Mouse (Mus musculus): ENCODE results near the gene Hdac7.
"Not testable (repeated sequence)": the region's sequence is repeated elsewhere in the genome, so short reads cannot be mapped to it uniquely, and the experiment has no call there.

Hdac7 gene

GRCm38 (mm10) chr15:97844037-97845034 is at the start of gene Hdac7:
Gene Hdac7, minus strand, starts transcription at chr15:97844502.
- in situ Hi-C loops (cut with MboI, MseI), result loop anchor here (5.0 to 10.0 kb wide), 3 partner anchors 380 to 602 kb away; no protein-coding TSS in a partner anchor

GRCm38 (mm10) chr15:97892506-97892905 is 48.2 kb upstream of the Hdac7 start:
- in situ Hi-C loops (cut with MboI, MseI), result no loop called here

GRCm38 (mm10) chr15:97890450-97890849 is 46.1 kb upstream of the Hdac7 start:
- in situ Hi-C loops (cut with MboI, MseI), result no loop called here

- in situ Hi-C loops (cut with MboI, MseI), result no loop called here
Measured at GRCm38 (mm10) chr15:97890017-97890416, 45.7 kb upstream of the Hdac7 start.

GRCm38 (mm10) chr15:97887541-97888016 is 43.3 kb upstream of the Hdac7 start:
- in situ Hi-C loops (cut with MboI, MseI), result no loop called here

GRCm38 (mm10) chr15:97881423-97881822 is 37.1 kb upstream of the Hdac7 start:
- in situ Hi-C loops (cut with MboI, MseI), result no loop called here

GRCm38 (mm10) chr15:97880441-97880840 is 36.1 kb upstream of the Hdac7 start:
- in situ Hi-C loops (cut with MboI, MseI), result no loop called here

GRCm38 (mm10) chr15:97878696-97879328 is 34.5 kb upstream of the Hdac7 start:
- in situ Hi-C loops (cut with MboI, MseI), result no loop called here

- in situ Hi-C loops (cut with MboI, MseI), result no loop called here
Measured at GRCm38 (mm10) chr15:97875784-97876183, 31.5 kb upstream of the Hdac7 start.

GRCm38 (mm10) chr15:97873717-97874116 is 29.4 kb upstream of the Hdac7 start:
- in situ Hi-C loops (cut with MboI, MseI), result no loop called here

GRCm38 (mm10) chr15:97872161-97872560 is 27.9 kb upstream of the Hdac7 start:
- in situ Hi-C loops (cut with MboI, MseI), result no loop called here

- in situ Hi-C loops (cut with MboI, MseI), result no loop called here
Measured at GRCm38 (mm10) chr15:97871055-97872030, 27.0 kb upstream of the Hdac7 start.

- in situ Hi-C loops (cut with MboI, MseI), result not testable (repeated sequence)
Measured at GRCm38 (mm10) chr15:97870116-97870515, 25.8 kb upstream of the Hdac7 start.

- in situ Hi-C loops (cut with MboI, MseI), result no loop called here
Measured at GRCm38 (mm10) chr15:97868985-97869384, 24.7 kb upstream of the Hdac7 start.

- in situ Hi-C loops (cut with MboI, MseI), result no loop called here
Measured at GRCm38 (mm10) chr15:97865988-97866387, 21.7 kb upstream of the Hdac7 start.

GRCm38 (mm10) chr15:97865175-97865574 is 20.9 kb upstream of the Hdac7 start:
- in situ Hi-C loops (cut with MboI, MseI), result no loop called here

- in situ Hi-C loops (cut with MboI, MseI), result loop anchor here (5.0 kb wide), 1 partner anchor 108 kb away; no protein-coding TSS in a partner anchor
Measured at GRCm38 (mm10) chr15:97864361-97865045, 20.2 kb upstream of the Hdac7 start.

- in situ Hi-C loops (cut with MboI, MseI), result loop anchor here (5.0 kb wide), 1 partner anchor 109 kb away; no protein-coding TSS in a partner anchor
Measured at GRCm38 (mm10) chr15:97863494-97863881, 19.2 kb upstream of the Hdac7 start.

GRCm38 (mm10) chr15:97862881-97863493 is 18.7 kb upstream of the Hdac7 start:
- in situ Hi-C loops (cut with MboI, MseI), result loop anchor here (5.0 kb wide), 1 partner anchor 109 kb away; no protein-coding TSS in a partner anchor

- in situ Hi-C loops (cut with MboI, MseI), result loop anchor here (5.0 kb wide), 1 partner anchor 112 kb away; no protein-coding TSS in a partner anchor
Measured at GRCm38 (mm10) chr15:97860353-97860752, 16.1 kb upstream of the Hdac7 start.

All from T-helper 1 cell (primary cell).